Comparison of ENCODE assay signal across 13 mouse cellular contexts in genomic region chr5:66525002-66525401, GRCm38 (mm10).
DNase-seq lines count a peak whose midpoint lies in the region; ATAC-seq and TF ChIP-seq lines count a peak whose summit lies in the region.
"Had no signal": no experiment of that assay in that cellular context is flagged by ENCODE, and none has a peak within 500 bp of the region (broad histone marks: within the 10 kb centered on the region; RNA-seq: fewer than 3 reads in every experiment).

No protein-coding gene starts in this region.

- H3K4me1 ChIP-seq in hindbrain, embryonic 10.5 days (replicated peaks), result peaks cover 41% of the 10 kb centered on the region
- peaks cover 7% of the 10 kb centered on the region; the same call in 1 of the 2 replicates for H3K4me1 ChIP-seq in hindbrain, postnatal 0 days (ENCODE audit: insufficient read depth, low read length)
- H3K4me1 ChIP-seq in bone marrow macrophage, adult 2 months (ENCODE audit: control insufficient read depth, insufficient read depth, low read length), result peaks cover 20% of the 10 kb centered on the region
- peaks cover 58% of the 10 kb centered on the region for H3K4me1 ChIP-seq in limb, embryonic 10.5 days

- TF ChIP-seq CTCF in hindbrain, postnatal 0 days (IDR thresholded peaks at IDR 0.05; ENCODE audit: low read depth), result no peak
- TF ChIP-seq CTCF in bone marrow macrophage, adult 2 months (IDR thresholded peaks at IDR 0.05; ENCODE audit: low read depth, low read length), result no peak

- no peak for ATAC-seq in hindbrain, postnatal 0 days

- no peak for DNase-seq in hindbrain, embryonic 10.5 days (ENCODE audit: low spot score)
- DNase-seq in hindbrain, postnatal 0 days (ENCODE audit: low spot score), result no peak
- peak; percentile 44 for DNase-seq in A20 (ENCODE audit: low read depth, low spot score)
- no peak for DNase-seq in limb, embryonic 10.5 days (ENCODE audit: low spot score)
- no peak for DNase-seq in testis, postnatal 10 days (ENCODE audit: low spot score)
- DNase-seq in layer of hippocampus, postnatal 14 days (ENCODE audit: low spot score in 2 of 2), result no peak
- DNase-seq: adrenal gland, postnatal 36 days; cerebellum, adult 11-12 months; kidney, postnatal 4 days; lung, postnatal 10 days; right cerebral cortex, postnatal 4 days had no signal

- TF ChIP-seq POLR2A in bone marrow macrophage, adult 2 months (IDR thresholded peaks at IDR 0.05; ENCODE audit: borderline replicate concordance, low read depth, low read length), result no peak

- no peaks in the 10 kb centered on the region for H3K9me3 ChIP-seq in hindbrain, embryonic 10.5 days
- H3K9me3 ChIP-seq in hindbrain, postnatal 0 days (ENCODE audit: low read length), result no peaks in the 10 kb centered on the region
- no peaks in the 10 kb centered on the region for H3K9me3 ChIP-seq in limb, embryonic 10.5 days (replicated peaks)

- H3K4me3 ChIP-seq in hindbrain, embryonic 10.5 days, result no peak overlapping the region
- H3K4me3 ChIP-seq in hindbrain, postnatal 0 days (ENCODE audit: low read length), result no peak overlapping the region
- H3K4me3 ChIP-seq in bone marrow macrophage, adult 2 months (ENCODE audit: insufficient read depth, low read length), result no peak overlapping the region
- H3K4me3 ChIP-seq in limb, embryonic 10.5 days, result no peak overlapping the region

- H3K36me3 ChIP-seq in hindbrain, embryonic 10.5 days, result no peaks in the 10 kb centered on the region
- no peaks in the 10 kb centered on the region for H3K36me3 ChIP-seq in hindbrain, postnatal 0 days (ENCODE audit: insufficient read depth, low read length)
- no peaks in the 10 kb centered on the region for H3K36me3 ChIP-seq in limb, embryonic 10.5 days

- peak overlapping the region; percentile 42 for H3K27ac ChIP-seq in hindbrain, embryonic 10.5 days
- H3K27ac ChIP-seq in hindbrain, postnatal 0 days, result no peak overlapping the region
- H3K27ac ChIP-seq in bone marrow macrophage, adult 2 months (ENCODE audit: insufficient read depth, low read depth, low read length), result peak overlapping the region; percentile 55
- peak overlapping the region; percentile 64; the same call in 1 of the 2 replicates for H3K27ac ChIP-seq in limb, embryonic 10.5 days

- no peaks in the 10 kb centered on the region for H3K27me3 ChIP-seq in hindbrain, embryonic 10.5 days (ENCODE audit: insufficient read depth, poor library complexity, severe bottlenecking)
- no peaks in the 10 kb centered on the region for H3K27me3 ChIP-seq in hindbrain, postnatal 0 days (ENCODE audit: insufficient read depth, low read length)
- H3K27me3 ChIP-seq in limb, embryonic 10.5 days (ENCODE audit: low read depth, poor library complexity, severe bottlenecking), result no peaks in the 10 kb centered on the region

- no peak overlapping the region for H3K9ac ChIP-seq in hindbrain, postnatal 0 days (replicated peaks; ENCODE audit: low read length)

- H3K4me2 ChIP-seq in hindbrain, postnatal 0 days (ENCODE audit: low read depth, low read length), result no peak overlapping the region
- H3K4me2 ChIP-seq: liver, embryonic 11.5 days had no signal

- WGBS in hindbrain, embryonic 10.5 days, result 80% methylated on average over 4 of the region's 4 CpGs
- 70% methylated on average over 4 of the region's 4 CpGs for WGBS in hindbrain, postnatal 0 days
- 70% methylated on average over 4 of the region's 4 CpGs for WGBS in limb, embryonic 10.5 days
